Mouse (Mus musculus): ENCODE results near the gene Chrna1. TPM values are rescaled to one million over a fixed set of nuclear protein-coding genes. Genes with fewer than 3 reads are reported as not detected.

Chrna1 gene
- total RNA-seq, 4 experiments from 2014 or later = 0.05 to 0.09 (median 0.06) TPM; not detected in 1

DNA sequence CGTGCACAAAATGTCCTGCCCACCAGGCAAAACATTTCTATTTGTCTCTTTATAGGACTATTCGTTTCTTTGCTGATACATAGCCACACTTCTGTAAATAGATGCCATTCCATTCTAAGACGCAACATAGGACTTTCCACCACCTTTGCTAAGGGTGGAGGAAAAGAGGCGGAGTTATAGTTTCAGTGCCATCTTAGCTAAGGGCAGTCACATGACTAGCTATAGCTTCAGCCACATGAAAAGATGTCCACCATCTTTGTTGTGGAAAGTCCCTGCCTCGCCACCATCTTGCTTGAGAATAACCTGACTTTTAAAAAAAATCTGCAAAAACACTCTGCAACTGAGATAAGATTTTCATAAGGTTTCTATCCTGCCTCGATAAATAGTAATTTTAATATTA lies 66.0 kb downstream of the Chrna1 start:
- no peak for DNase-seq

Other genes starting within 250 kb of the Chrna1 start
- 10 to 100 TPM in 1 of 4 experiments, 1 to 10 TPM in 3; 8.5 to 12.8 (median 9.1) TPM for gene Gpr155, start 193.8 kb downstream of the Chrna1 start, total RNA-seq (2022)
- gene Wipf1, start 50.6 kb downstream of the Chrna1 start, total RNA-seq (2022) = 10 to 100 TPM; 14.3 to 30.5 (median 19.8) TPM
- 10 to 100 TPM; 14.9 to 20.4 (median 16.5) TPM for gene Chn1, start 195.0 kb upstream of the Chrna1 start, total RNA-seq (2022)